Mouse (Mus musculus): Measurements from ENCODE around the gene Olfr492. TPM values are rescaled to one million over a fixed set of nuclear protein-coding genes. Genes with fewer than 3 reads are reported as not detected.

The Olfr492 gene
- polyA plus RNA-seq (2012; rRNA removed) = not detected in 2 replicates

GRCm38 (mm10) chr7:108323574-108323973, at the start of gene Olfr492:
TSS of gene Olfr492 (minus strand) at chr7:108323674.

GRCm38 (mm10) chr7:108365035-108365434, 41.6 kb upstream of the Olfr492 start, which contains the start of gene Olfr494:
TSS of gene Olfr494 (plus strand) at chr7:108365335.

GRCm38 (mm10) chr7:108346879-108347278, 23.4 kb upstream of the Olfr492 start, which contains the start of gene Olfr493:
TSS of gene Olfr493 (minus strand) at chr7:108346979.

GRCm38 (mm10) chr7:108313151-108313550, 10.3 kb downstream of the Olfr492 start, which contains the start of gene Olfr491:
TSS of gene Olfr491 (plus strand) at chr7:108313451.

GRCm38 (mm10) chr7:108288834-108289233, 34.6 kb downstream of the Olfr492 start, which contains the start of gene Olfr490:
TSS of gene Olfr490 (minus strand) at chr7:108288934.

Other genes with a start within 250 kb of the Olfr492 start
- gene Olfr481, start 243.8 kb downstream of the Olfr492 start, polyA plus RNA-seq (2012; rRNA removed) = not detected in 2 replicates
- not detected in 2 replicates for gene Olfr482, start 226.1 kb downstream of the Olfr492 start, polyA plus RNA-seq (2012; rRNA removed)
- not detected in 2 replicates for gene Olfr483, start 222.8 kb downstream of the Olfr492 start, polyA plus RNA-seq (2012; rRNA removed)
- gene Olfr484, start 196.2 kb downstream of the Olfr492 start, polyA plus RNA-seq (2012; rRNA removed) = not detected in 2 replicates
- not detected in 2 replicates for gene Olfr485, start 163.8 kb downstream of the Olfr492 start, polyA plus RNA-seq (2012; rRNA removed)
- not detected in 2 replicates for gene Olfr486, start 150.9 kb downstream of the Olfr492 start, polyA plus RNA-seq (2012; rRNA removed)
- not detected in 2 replicates for gene Olfr487, start 109.0 kb downstream of the Olfr492 start, polyA plus RNA-seq (2012; rRNA removed)
- not detected in 2 replicates for gene Olfr488, start 65.3 kb downstream of the Olfr492 start, polyA plus RNA-seq (2012; rRNA removed)
- gene Olfr490, start 34.7 kb downstream of the Olfr492 start, polyA plus RNA-seq (2012; rRNA removed) = not detected in 2 replicates
- gene Olfr491, start 10.2 kb downstream of the Olfr492 start, polyA plus RNA-seq (2012; rRNA removed) = not detected in 2 replicates
- gene Olfr493, start 23.3 kb upstream of the Olfr492 start, polyA plus RNA-seq (2012; rRNA removed) = not detected in 2 replicates
- not detected in 2 replicates for gene Olfr494, start 41.7 kb upstream of the Olfr492 start, polyA plus RNA-seq (2012; rRNA removed)
- gene Olfr495, start 69.5 kb upstream of the Olfr492 start, polyA plus RNA-seq (2012; rRNA removed) = not detected in 2 replicates
- not detected in 2 replicates for gene Olfr497, start 96.7 kb upstream of the Olfr492 start, polyA plus RNA-seq (2012; rRNA removed)
- gene Olfr498, start 141.7 kb upstream of the Olfr492 start, polyA plus RNA-seq (2012; rRNA removed) = not detected in 2 replicates
- not detected in 2 replicates for gene Olfr502, start 201.4 kb upstream of the Olfr492 start, polyA plus RNA-seq (2012; rRNA removed)
- gene Olfr503, start 220.9 kb upstream of the Olfr492 start, polyA plus RNA-seq (2012; rRNA removed) = not detected in 2 replicates
- gene Olfr504, start 242.1 kb upstream of the Olfr492 start, polyA plus RNA-seq (2012; rRNA removed) = not detected in 2 replicates